Mouse (Mus musculus): ENCODE data around the gene Pltp. TPM values are rescaled to one million over a fixed set of nuclear protein-coding genes. Genes with fewer than 3 reads are reported as not detected.

Pltp gene
- 1 to 10 TPM; 8.9 to 9.6 TPM for total RNA-seq (2023)

DNA sequence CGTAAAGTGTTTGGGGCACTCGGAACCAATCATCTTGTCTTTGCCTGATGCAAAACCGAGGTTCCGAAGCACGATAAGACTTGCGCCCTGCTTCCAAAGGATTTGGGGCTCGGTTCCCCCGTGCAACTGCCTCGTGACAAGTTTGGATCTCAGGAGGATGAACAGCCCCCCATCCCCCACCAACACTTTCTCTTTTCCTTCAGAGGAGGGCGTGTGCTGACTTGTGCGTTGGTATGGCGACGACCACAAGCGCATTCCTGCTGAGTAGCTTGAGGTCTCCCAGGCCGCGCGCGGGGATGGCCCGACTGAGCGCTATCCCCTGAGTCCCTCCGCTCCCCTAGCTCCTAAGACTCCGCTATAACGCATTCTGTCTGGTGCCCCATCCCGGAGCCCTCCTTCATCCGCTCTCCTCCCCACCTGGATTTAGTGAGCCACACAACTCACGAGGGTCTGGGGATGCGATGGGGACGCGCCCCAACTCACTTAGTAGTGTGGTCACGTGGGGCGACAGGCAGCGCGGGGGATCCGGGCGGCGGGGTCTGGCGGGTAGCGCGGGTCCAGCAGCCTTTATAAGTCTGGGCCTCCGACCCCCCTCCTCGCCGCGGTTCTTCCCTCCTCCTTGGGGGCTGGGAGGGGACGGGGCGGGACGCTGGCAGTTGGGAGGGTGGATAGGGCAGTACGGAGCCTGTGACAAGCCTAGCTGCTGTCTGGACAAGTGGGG, at the start of gene Pltp:
Pltp (minus strand) TSS at position 611 of the 721 bp plus-strand sequence.

DNA sequence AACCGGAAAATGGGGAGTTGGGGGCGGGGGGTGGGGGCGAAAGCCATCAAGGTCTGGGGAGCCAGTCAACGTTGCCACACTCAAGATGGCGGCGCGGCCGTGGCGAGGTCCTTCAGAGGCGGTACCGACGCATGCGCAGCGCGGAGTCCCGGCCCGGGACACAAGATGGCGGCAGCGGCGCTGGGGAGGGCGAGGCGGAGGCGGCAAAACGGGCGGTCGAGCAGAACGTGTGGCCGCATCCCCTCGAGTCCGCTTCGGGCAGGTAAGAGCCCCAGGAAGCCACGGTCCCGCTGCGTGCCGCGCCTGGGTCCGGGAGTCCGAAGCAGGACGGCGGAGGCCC, 21.7 kb upstream of the Pltp start, which contains the start of gene Pcif1:
Pcif1 (plus strand) TSS at position 77 of the 340 bp plus-strand sequence.

DNA sequence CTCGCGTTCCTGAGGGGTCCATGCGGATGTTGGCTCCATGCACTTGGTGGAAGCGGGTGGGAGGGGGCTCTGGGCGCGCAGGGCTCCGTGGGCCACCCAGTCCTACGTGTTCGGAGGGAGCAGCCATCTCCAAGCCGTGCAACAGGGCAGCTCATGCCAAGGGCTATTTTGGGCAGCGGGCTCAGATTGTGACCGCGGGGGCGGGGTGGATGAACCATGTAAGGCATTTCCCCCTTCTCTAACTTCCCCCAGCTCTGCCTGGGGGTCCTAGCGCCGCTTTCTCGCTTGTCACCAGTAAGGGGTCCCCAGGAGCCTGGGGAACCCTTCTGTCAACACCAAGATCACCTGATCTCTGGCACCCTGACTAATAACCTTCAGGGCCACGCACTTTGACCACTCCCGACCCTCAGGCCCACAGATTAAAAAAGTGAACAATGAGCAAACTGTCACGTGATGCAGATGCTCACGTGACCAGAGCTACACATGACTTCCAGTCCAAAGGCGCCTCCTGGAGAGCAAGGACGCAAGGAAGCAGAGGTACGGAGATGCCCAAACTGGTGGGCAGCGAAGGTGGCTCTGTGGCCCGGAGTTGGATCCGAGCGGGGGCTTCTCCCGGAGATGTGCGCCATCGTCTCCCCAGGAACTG, 24.1 kb downstream of the Pltp start, which contains the start of gene Neurl2:
Neurl2 (minus strand) TSS at position 143 of the 646 bp plus-strand sequence.

DNA sequence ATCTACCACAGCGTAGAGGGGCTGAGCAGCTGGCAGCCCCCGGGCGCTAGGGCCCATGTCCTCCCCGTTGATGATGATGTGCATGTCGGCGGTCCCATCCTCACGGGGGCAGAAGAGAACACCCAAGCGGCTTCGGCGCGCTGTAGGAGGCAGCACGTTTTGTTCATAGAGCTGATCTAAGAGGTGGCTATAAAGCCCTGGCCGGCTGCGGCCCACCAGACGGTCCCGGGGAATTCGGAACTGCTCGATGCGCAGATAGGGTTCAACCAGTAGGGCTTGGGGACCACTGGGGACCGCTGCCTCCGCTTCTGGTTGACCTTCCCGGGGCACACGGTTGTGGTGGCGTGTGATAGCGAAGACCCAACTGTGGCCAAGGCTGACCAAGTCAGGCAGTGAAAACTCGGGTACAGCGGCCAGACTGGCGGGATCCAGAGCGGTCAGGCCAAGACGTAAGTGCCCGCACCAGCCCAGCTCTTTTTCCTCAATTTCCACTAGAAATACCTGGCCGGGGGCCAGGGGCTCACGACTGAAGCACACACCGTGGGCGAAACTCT, 24.7 kb downstream of the Pltp start, which contains the start of gene Ctsa:
Ctsa (plus strand) TSS at position 126 of the 554 bp plus-strand sequence.

DNA sequence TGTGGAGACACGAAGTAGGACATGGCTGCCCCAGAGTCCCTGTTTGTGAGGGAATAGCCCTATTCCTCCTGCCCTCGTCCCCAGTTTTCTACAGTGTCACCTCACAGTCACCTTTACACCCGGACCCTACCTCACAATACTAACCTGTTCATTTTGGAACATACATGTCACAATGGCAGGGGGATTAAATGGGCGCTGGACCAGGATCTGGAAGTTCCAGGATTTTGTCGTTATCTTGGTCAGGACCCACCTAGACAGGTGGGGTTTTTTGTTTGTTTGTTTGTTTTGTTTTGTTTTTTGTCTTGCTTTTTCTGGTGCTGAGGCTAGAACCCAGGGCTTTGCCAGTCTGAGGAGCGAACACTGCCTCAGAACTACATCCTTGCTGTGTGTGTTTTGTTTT, 29.1 kb downstream of the Pltp start, which contains the start of gene Spata25:
Spata25 (minus strand) TSS at position 101 of the 400 bp plus-strand sequence.

DNA sequence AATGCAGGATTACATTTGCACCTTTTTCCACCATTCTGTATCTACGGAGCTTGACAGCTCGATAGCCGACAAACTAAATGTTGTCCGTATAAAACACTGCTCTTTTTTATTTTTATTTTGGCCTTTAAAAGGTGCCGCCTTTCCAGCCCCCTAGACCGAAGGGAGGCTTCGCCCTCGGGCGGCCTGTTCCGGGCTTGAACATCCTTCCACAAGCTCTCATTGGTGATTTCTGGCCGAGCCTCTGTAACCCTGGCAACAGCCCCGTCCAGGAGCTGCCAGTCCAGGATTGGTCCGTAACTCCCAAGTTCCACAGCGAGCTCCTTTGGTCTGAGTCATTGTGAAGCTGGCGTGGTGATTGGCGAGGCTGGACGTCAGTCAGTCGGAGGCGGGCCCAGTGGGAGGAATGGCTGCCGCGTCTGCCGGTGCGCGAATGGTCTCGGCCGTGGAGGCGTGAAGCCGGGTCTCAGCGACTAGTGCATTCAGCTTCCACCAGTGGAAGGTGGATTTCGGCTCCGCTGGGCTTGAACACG, 34.8 kb downstream of the Pltp start, which contains the start of gene Zswim1:
Zswim1 (plus strand) TSS at position 51 of the 530 bp plus-strand sequence.

DNA sequence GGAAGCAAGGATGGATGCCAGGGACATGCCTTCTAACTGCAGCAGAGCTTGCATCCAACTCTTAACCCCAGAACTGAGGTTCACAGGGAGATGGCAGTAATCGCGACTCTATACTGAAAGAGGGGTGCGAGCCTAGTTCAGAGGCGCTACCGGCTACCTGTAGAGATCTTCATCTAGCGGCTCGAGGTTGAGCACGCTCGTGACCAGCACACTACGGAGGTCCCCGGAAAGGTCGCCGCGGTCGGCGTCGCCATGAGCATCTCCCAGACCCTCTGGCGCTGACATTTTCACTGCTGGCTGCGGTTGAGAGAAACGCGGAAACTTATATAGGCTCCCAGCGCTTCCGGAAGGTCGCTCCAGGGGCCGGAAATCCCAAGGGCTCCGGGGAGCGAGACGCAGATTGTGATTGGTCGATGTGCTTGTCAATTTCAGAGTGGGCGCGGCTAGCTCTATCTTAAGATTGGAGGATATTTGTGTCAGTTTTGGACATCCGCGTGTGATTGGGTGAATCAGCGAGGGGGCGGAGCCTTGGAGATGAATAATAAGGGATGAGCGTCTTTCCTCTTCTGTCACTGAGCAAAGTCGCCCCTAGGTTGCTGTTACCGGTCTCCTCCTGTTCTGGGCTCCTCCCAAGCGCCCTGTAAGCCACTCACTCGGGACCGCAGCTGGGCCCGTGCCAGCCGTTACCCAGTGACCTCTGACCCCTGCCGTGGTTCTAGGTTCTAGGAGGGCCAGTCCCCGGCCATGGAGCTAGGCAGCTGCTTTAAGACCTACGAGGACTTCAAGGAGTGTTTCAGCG, 52.8 kb downstream of the Pltp start, which contains the start of the genes Acot8 and Zswim3:
Acot8 (minus strand) TSS at position 350 of the 799 bp plus-strand sequence.
Zswim3 (plus strand) TSS at position 566 of the 799 bp plus-strand sequence.

Other genes starting within 250 kb of the Pltp start
- not detected for gene Wfdc6b, start 244.2 kb downstream of the Pltp start, total RNA-seq (2023)
- gene Wfdc8, start 244.1 kb downstream of the Pltp start, total RNA-seq (2023): not detected
- not detected for gene Wfdc16, start 218.9 kb downstream of the Pltp start, total RNA-seq (2023)
- gene Wfdc10, start 201.7 kb downstream of the Pltp start, total RNA-seq (2023): 10 to 100 TPM; 13.6 to 15.0 TPM
- gene Wfdc9, start 201.1 kb downstream of the Pltp start, total RNA-seq (2023): not detected
- gene Wfdc11, start 183.6 kb downstream of the Pltp start, total RNA-seq (2023): not detected
- not detected for gene Wfdc13, start 172.6 kb downstream of the Pltp start, total RNA-seq (2023)
- gene Spint4, start 159.2 kb downstream of the Pltp start, total RNA-seq (2023): not detected
- gene Spint5, start 142.4 kb downstream of the Pltp start, total RNA-seq (2023): not detected
- gene Wfdc3, start 111.8 kb downstream of the Pltp start, total RNA-seq (2023): under 1 TPM in 1 of 2 experiments, not detected in 1; 0.22 TPM
- gene Dnttip1, start 111.7 kb downstream of the Pltp start, total RNA-seq (2023): 10 to 100 TPM; 28.8 to 32.0 TPM
- gene Ube2c, start 87.8 kb downstream of the Pltp start, total RNA-seq (2023): 100 to 1,000 TPM; 118 to 133 TPM
- gene Tnnc2, start 77.7 kb downstream of the Pltp start, total RNA-seq (2023): 1 to 10 TPM in 1 of 2 experiments, under 1 TPM in 1; 0.70 to 1.4 TPM
- gene Snx21, start 71.9 kb downstream of the Pltp start, total RNA-seq (2023): 1 to 10 TPM; 3.3 to 3.8 TPM
- 10 to 100 TPM; 41.6 to 50.0 TPM for gene Acot8, start 52.8 kb downstream of the Pltp start, total RNA-seq (2023)
- 1 to 10 TPM; 3.4 to 4.4 TPM for gene Zswim3, start 52.6 kb downstream of the Pltp start, total RNA-seq (2023)
- 1 to 10 TPM; 3.4 to 3.6 TPM for gene Zswim1, start 35.0 kb downstream of the Pltp start, total RNA-seq (2023)
- not detected for gene Spata25, start 29.2 kb downstream of the Pltp start, total RNA-seq (2023)
- gene Ctsa, start 24.8 kb downstream of the Pltp start, total RNA-seq (2023): 100 to 1,000 TPM; 182 to 209 TPM
- gene Neurl2, start 24.3 kb downstream of the Pltp start, total RNA-seq (2023): 1 to 10 TPM; 1.7 to 2.3 TPM
- gene Pcif1, start 21.6 kb upstream of the Pltp start, total RNA-seq (2023): 10 to 100 TPM; 51.1 to 56.8 TPM
- gene Zfp335, start 54.0 kb upstream of the Pltp start, total RNA-seq (2023): 10 to 100 TPM; 28.2 to 29.1 TPM
- 1,000 to 10,000 TPM; 1,731 to 1,759 TPM for gene Mmp9, start 83.1 kb upstream of the Pltp start, total RNA-seq (2023)
- 1 to 10 TPM; 4.2 to 6.0 TPM for gene Slc12a5, start 103.1 kb upstream of the Pltp start, total RNA-seq (2023)
- gene Ncoa5, start 177.2 kb upstream of the Pltp start, total RNA-seq (2023): 10 to 100 TPM; 20.7 to 21.4 TPM
- gene Cd40, start 197.9 kb upstream of the Pltp start, total RNA-seq (2023): 1 to 10 TPM; 7.0 to 8.6 TPM
- not detected for gene 1700025C18Rik, start 233.0 kb upstream of the Pltp start, total RNA-seq (2023)

Measured in neutrophil, adult 83 days (primary cell).